9 mouse cellular contexts compared by ENCODE assay signal in genomic region chr5:49285455-49286135, GRCm38 (mm10).
DNase-seq lines count a peak whose midpoint lies in the region; ATAC-seq and TF ChIP-seq lines count a peak whose summit lies in the region.
"Had no signal": no experiment of that assay in that cellular context is flagged by ENCODE, and none has a peak within 500 bp of the region (broad histone marks: within the 10 kb centered on the region; RNA-seq: fewer than 3 reads in every experiment).

No protein-coding gene starts in this region.

- 19% methylated on average over 12 of the region's 12 CpGs for WGBS in kidney, embryonic 14.5 days
- 14% methylated on average over 12 of the region's 12 CpGs for WGBS in kidney, adult 2 months
- 11% methylated on average over 12 of the region's 12 CpGs for WGBS in forebrain, embryonic 15.5 days
- WGBS in limb, embryonic 14.5 days = 18% methylated on average over 12 of the region's 12 CpGs

- H3K4me2 ChIP-seq in kidney, embryonic 14.5 days (replicated peaks; ENCODE audit: low read depth, low read length) = peak overlapping the region; percentile 36
- H3K4me2 ChIP-seq in forebrain, embryonic 15.5 days (replicated peaks) = peak overlapping the region; percentile 58
- peak overlapping the region; percentile 47 for H3K4me2 ChIP-seq in limb, embryonic 14.5 days (replicated peaks; ENCODE audit: low read depth, low read length, severe bottlenecking)

- no peak for TF ChIP-seq CTCF in kidney, adult 2 months (conservative IDR thresholded peaks at IDR 0.05; ENCODE audit: insufficient read depth, insufficient read length, low read depth, low read length)
- no peak for TF ChIP-seq CTCF in gastrocnemius, adult 2 months (IDR thresholded peaks at IDR 0.05)

- H3K36me3 ChIP-seq in kidney, embryonic 14.5 days (ENCODE audit: control insufficient read depth, insufficient read depth, low read length) = no peaks in the 10 kb centered on the region
- H3K36me3 ChIP-seq in kidney, adult 2 months (ENCODE audit: control insufficient read depth, insufficient read depth, low read length) = no peaks in the 10 kb centered on the region
- no peaks in the 10 kb centered on the region for H3K36me3 ChIP-seq in forebrain, embryonic 15.5 days
- H3K36me3 ChIP-seq in limb, embryonic 14.5 days (ENCODE audit: control insufficient read depth, insufficient read depth, low read length) = no peaks in the 10 kb centered on the region

- ATAC-seq in kidney, embryonic 14.5 days (ENCODE audit: low FRiP score, low TSS enrichment) = no peak
- ATAC-seq in forebrain, embryonic 15.5 days (replicated peaks) = peak; percentile 67
- no peak for ATAC-seq in limb, embryonic 14.5 days (ENCODE audit: low FRiP score, low read depth)

- no peak overlapping the region for H3K27ac ChIP-seq in kidney, embryonic 14.5 days (ENCODE audit: low read depth, low read length)
- no peak overlapping the region for H3K27ac ChIP-seq in kidney, adult 2 months (ENCODE audit: insufficient read depth, low read depth, low read length)
- H3K27ac ChIP-seq in forebrain, embryonic 15.5 days (replicated peaks) = no peak overlapping the region
- H3K27ac ChIP-seq in limb, embryonic 14.5 days (replicated peaks; ENCODE audit: low read depth, low read length) = no peak overlapping the region
- H3K27ac ChIP-seq in gastrocnemius, adult 2 months = no peak overlapping the region

- intact Hi-C loops in gastrocnemius, adult 2 months (cut with DNase I) = no loop called here

- no peak overlapping the region for H3K9ac ChIP-seq in kidney, embryonic 14.5 days (ENCODE audit: low read depth, low read length)
- peak overlapping the region; percentile 16 for H3K9ac ChIP-seq in forebrain, embryonic 15.5 days (replicated peaks)
- peak overlapping the region; percentile 38; the same call in 1 of the 2 replicates for H3K9ac ChIP-seq in limb, embryonic 14.5 days (ENCODE audit: low read depth, low read length, severe bottlenecking)

- 0 out of 2 replicates have a peak, but pooled peaks cover 4% of the 10 kb centered on the region for H3K4me1 ChIP-seq in kidney, embryonic 14.5 days (ENCODE audit: control insufficient read depth, insufficient read depth, low read length)
- H3K4me1 ChIP-seq in kidney, adult 2 months (ENCODE audit: control insufficient read depth, insufficient read depth, low read length) = no peaks in the 10 kb centered on the region
- H3K4me1 ChIP-seq in forebrain, embryonic 15.5 days = peaks cover 18% of the 10 kb centered on the region
- H3K4me1 ChIP-seq in limb, embryonic 14.5 days (ENCODE audit: control insufficient read depth, insufficient read depth, low read length) = peaks cover 8% of the 10 kb centered on the region; the same call in 1 of the 2 replicates

- H3K27me3 ChIP-seq in kidney, embryonic 14.5 days (ENCODE audit: control insufficient read depth, insufficient read depth, low read length) = no peaks in the 10 kb centered on the region
- H3K27me3 ChIP-seq in kidney, adult 2 months (replicated peaks; ENCODE audit: control insufficient read depth, insufficient read depth, low read length) = 0 out of 2 replicates have a peak, but pooled peaks cover 1% of the 10 kb centered on the region
- H3K27me3 ChIP-seq in forebrain, embryonic 15.5 days = no peaks in the 10 kb centered on the region
- H3K27me3 ChIP-seq in limb, embryonic 14.5 days (ENCODE audit: control insufficient read depth, insufficient read depth, low read length) = no peaks in the 10 kb centered on the region

- H3K4me3 ChIP-seq in kidney, embryonic 14.5 days (ENCODE audit: low read length) = no peak overlapping the region
- H3K4me3 ChIP-seq in kidney, adult 2 months (ENCODE audit: insufficient read depth, low read depth, low read length) = no peak overlapping the region
- peak overlapping the region; percentile 31 for H3K4me3 ChIP-seq in forebrain, embryonic 15.5 days
- H3K4me3 ChIP-seq in limb, embryonic 14.5 days (replicated peaks; ENCODE audit: low read length) = peak overlapping the region; percentile 23
- no peak overlapping the region for H3K4me3 ChIP-seq in gastrocnemius, adult 2 months
- H3K4me3 ChIP-seq: myocyte had no signal

- no peaks in the 10 kb centered on the region for H3K9me3 ChIP-seq in kidney, embryonic 14.5 days (ENCODE audit: control insufficient read depth, low read length)
- no peaks in the 10 kb centered on the region for H3K9me3 ChIP-seq in forebrain, embryonic 15.5 days
- no peaks in the 10 kb centered on the region for H3K9me3 ChIP-seq in limb, embryonic 14.5 days (ENCODE audit: control insufficient read depth, low read length)

- no peak for TF ChIP-seq POLR2A in kidney, adult 2 months (IDR thresholded peaks at IDR 0.05; ENCODE audit: low read depth, low read length)
- TF ChIP-seq POLR2A in limb, embryonic 14.5 days (IDR thresholded peaks at IDR 0.05; ENCODE audit: borderline replicate concordance, extremely low read depth, insufficient read depth, insufficient read length) = no peak

- no peak for DNase-seq in kidney, adult 2 months
- peak; percentile 19 to 27 for DNase-seq in cerebellum, postnatal 36 days
- no peak for DNase-seq in limb, embryonic 14.5 days (ENCODE audit: low spot score)
- peak; percentile 40 for DNase-seq in testis, postnatal 10 days (ENCODE audit: low spot score)
- no peak for DNase-seq in lung, postnatal 25 days (ENCODE audit: low spot score)
- no peak for DNase-seq in gastrocnemius, adult 2 months

Comparison
In these comparisons a context has a peak if more than half of its experiments do, and no peak if none do; other contexts are left out.
1. H3K4me3 ChIP-seq: peak in forebrain, embryonic 15.5 days (single experiment) and limb, embryonic 14.5 days (single experiment); none in kidney, embryonic 14.5 days (single experiment), kidney, adult 2 months (single experiment) and gastrocnemius, adult 2 months (single experiment).
2. DNase-seq: peak in cerebellum, postnatal 36 days (2 of 2) and testis, postnatal 10 days (single experiment); none in kidney, adult 2 months (single experiment), limb, embryonic 14.5 days (single experiment), lung, postnatal 25 days (single experiment) and gastrocnemius, adult 2 months (single experiment).
3. Peak in every context shown above with its lines, with median percentiles within 50 percentile points of each other: H3K4me2 ChIP-seq.